Mouse (Mus musculus) myocyte (in vitro differentiated cells): ENCODE results near the gene Pard3b.

ENCODE experiments used
- CEBPB ChIP-seq: IDR thresholded peaks from 2 replicates; pipeline ENCODE4 v1.6.1; 2011; ENCODE audit warnings: mild to moderate bottlenecking, moderate library complexity; ENCODE audit not compliant: poor library complexity, insufficient read depth, severe bottlenecking
- MYOD1 ChIP-seq, 3 experiments: IDR thresholded peaks; one replicate each; pipeline ENCODE4 v1.6.1; 2011; ENCODE audit warnings: control low read depth in 2 of 3, low read depth in 2 of 3, mild to moderate bottlenecking in 2 of 3, moderate library complexity in 1 of 3; ENCODE audit not compliant: insufficient read length in 2 of 3, control insufficient read depth in 1 of 3
- POLR2A ChIP-seq: IDR thresholded peaks from one replicate; pipeline ENCODE4 v1.6.1; 2011; ENCODE audit warnings: low read depth, mild to moderate bottlenecking, control low read depth, moderate library complexity; ENCODE audit not compliant: insufficient read length
- USF1 ChIP-seq: IDR thresholded peaks from one replicate; pipeline ENCODE4 v1.6.1; 2011; ENCODE audit warnings: low read depth, mild to moderate bottlenecking, control low read depth, moderate library complexity

- TF ChIP-seq POLR2A (no peak), MYOD1 (IDR thresholded peaks at IDR 0.05; ENCODE audit: control insufficient read depth in 1 of 3, insufficient read length in 2 of 3, low read depth in 2 of 3) (no peak), USF1 (no peak), CEBPB (no peak)
Observed at GRCm38 (mm10) chr1:62414521-62414920, 775.9 kb downstream of the Pard3b start.
